Mouse (Mus musculus) thymus, adult 2 months (tissue): ENCODE measurements around the gene Wwox.

Experiments
- CTCF ChIP-seq: fragments of 200-500 bp; IDR thresholded peaks from 2 replicates; pipeline ENCODE4 v1.5.1; 2012; ENCODE audit warnings: mild to moderate bottlenecking, control low read depth, low read length, moderate library complexity, borderline replicate concordance; ENCODE audit not compliant: control insufficient read depth, poor library complexity, insufficient read depth; ENCODE audit errors: extremely low read depth
- POLR2A ChIP-seq: fragments of 200-500 bp; IDR thresholded peaks from 2 replicates; pipeline ENCODE4 v1.6.1; 2012; ENCODE audit warnings: mild to moderate bottlenecking, low read length, control low read depth, moderate library complexity; ENCODE audit not compliant: control insufficient read depth, poor library complexity, insufficient read depth; ENCODE audit errors: extremely low read depth

- TF ChIP-seq POLR2A (no peak), CTCF (no peak)
These were observed 123.9 kb downstream of the Wwox start for GRCm38 (mm10) chr8:114563361-114563760.
